In genomic region chr4:121196205-121196604, GRCm38 (mm10) we compare ENCODE assay signal across 16 mouse cellular contexts. TPM values are rescaled to one million over a fixed set of nuclear protein-coding genes. Genes with fewer than 3 reads are reported as not detected.
A peak's percentile ranks its signal among the peaks of the same experiment; 100 is the strongest.
DNase-seq lines count a peak whose midpoint lies in the region; ATAC-seq and TF ChIP-seq lines count a peak whose summit lies in the region.
"Had no signal": no experiment of that assay in that cellular context is flagged by ENCODE, and none has a peak within 500 bp of the region (broad histone marks: within the 10 kb centered on the region; RNA-seq: fewer than 3 reads in every experiment).

No protein-coding gene starts in this region.

- H3K9me3 ChIP-seq in heart, embryonic 16.5 days (replicated peaks; ENCODE audit: control insufficient read depth, low read length) = no peaks in the 10 kb centered on the region
- H3K9me3 ChIP-seq in heart, embryonic 10.5 days = no peaks in the 10 kb centered on the region
- no peaks in the 10 kb centered on the region for H3K9me3 ChIP-seq in ES-E14 (ENCODE audit: control insufficient read depth, insufficient read depth, low read depth, low read length)
- no peaks in the 10 kb centered on the region for H3K9me3 ChIP-seq in stomach, postnatal 0 days (ENCODE audit: control insufficient read depth, low read length)
- H3K9me3 ChIP-seq: intestine, embryonic 15.5 days; megakaryocyte, embryonic 14.5 days; stomach, embryonic 15.5 days had no signal

- peaks cover 3% of the 10 kb centered on the region for H3K4me1 ChIP-seq in heart, embryonic 16.5 days (ENCODE audit: control insufficient read depth, insufficient read depth, low read length)
- no peaks in the 10 kb centered on the region for H3K4me1 ChIP-seq in heart, embryonic 10.5 days
- H3K4me1 ChIP-seq in ES-E14 (ENCODE audit: control insufficient read depth in 2 of 2, insufficient read depth in 2 of 2, low read length in 2 of 2, poor library complexity in 1 of 2) = peaks cover 0 to 5% of the 10 kb centered on the region in 2 experiments; a peak in 2 of 4 replicates
- H3K4me1 ChIP-seq in stomach, postnatal 0 days (replicated peaks; ENCODE audit: control insufficient read depth, insufficient read depth) = no peaks in the 10 kb centered on the region
- H3K4me1 ChIP-seq: intestine, embryonic 15.5 days; stomach, embryonic 15.5 days had no signal

- H3K4me2 ChIP-seq in heart, embryonic 16.5 days (ENCODE audit: low read depth, low read length) = no peak overlapping the region
- no peak overlapping the region for H3K4me2 ChIP-seq in stomach, postnatal 0 days (replicated peaks; ENCODE audit: low read depth)
- H3K4me2 ChIP-seq: intestine, embryonic 15.5 days; stomach, embryonic 15.5 days had no signal

- DNase-seq in heart, embryonic 10.5 days (ENCODE audit: low spot score) = no peak
- no peak for DNase-seq in ES-E14 (ENCODE audit: low read depth, low spot score)
- DNase-seq in thymus, adult 18-20 months = peak; percentile 51 to 77
- no peak for DNase-seq in cerebellum, adult 9-10 months
- no peak for DNase-seq in ovary, postnatal 10 days (ENCODE audit: low spot score)
- DNase-seq in stomach, postnatal 0 days (ENCODE audit: low spot score) = no peak
- DNase-seq: cerebellum, adult 2 months; gastrocnemius, postnatal 25 days; heart, postnatal 10 days; kidney, postnatal 4 days had no signal

- peak; percentile 53; the same call in 1 of the 2 replicates for ATAC-seq in heart, embryonic 16.5 days (replicated peaks; ENCODE audit: extremely low read depth, insufficient read depth, low FRiP score)
- peak; percentile 97 for ATAC-seq in inflammation-experienced regulatory T-cells, adult 6 months
- no peak for ATAC-seq in stomach, postnatal 0 days (ENCODE audit: low FRiP score, low TSS enrichment)
- ATAC-seq: forebrain, embryonic 14.5 days; intestine, embryonic 15.5 days had no signal

- no peak overlapping the region for H3K4me3 ChIP-seq in heart, embryonic 16.5 days (ENCODE audit: low read length)
- H3K4me3 ChIP-seq in heart, embryonic 10.5 days = no peak overlapping the region
- H3K4me3 ChIP-seq in ES-E14 (ENCODE audit: insufficient read depth in 1 of 2, low read depth in 1 of 2, low read length in 2 of 2, poor library complexity in 1 of 2, severe bottlenecking in 1 of 2) = no peak overlapping the region
- no peak overlapping the region for H3K4me3 ChIP-seq in stomach, postnatal 0 days (ENCODE audit: low read depth, low read length)
- H3K4me3 ChIP-seq: intestine, embryonic 15.5 days; megakaryocyte, embryonic 14.5 days; stomach, embryonic 15.5 days had no signal

- TF ChIP-seq CTCF in stomach, postnatal 0 days (IDR thresholded peaks at IDR 0.05; ENCODE audit: low read depth) = no peak

- H3K36me3 ChIP-seq in heart, embryonic 16.5 days (ENCODE audit: control insufficient read depth, insufficient read depth) = no peaks in the 10 kb centered on the region
- 0 out of 2 replicates have a peak, but pooled peaks cover 3% of the 10 kb centered on the region for H3K36me3 ChIP-seq in heart, embryonic 10.5 days
- no peaks in the 10 kb centered on the region for H3K36me3 ChIP-seq in ES-E14 (ENCODE audit: control insufficient read depth, insufficient read depth, low read length, poor library complexity, severe bottlenecking)
- no peaks in the 10 kb centered on the region for H3K36me3 ChIP-seq in stomach, postnatal 0 days (ENCODE audit: control insufficient read depth, insufficient read depth, low read length)
- H3K36me3 ChIP-seq: intestine, embryonic 15.5 days; stomach, embryonic 15.5 days had no signal

- H3K9ac ChIP-seq in heart, embryonic 16.5 days (ENCODE audit: low read length) = no peak overlapping the region
- no peak overlapping the region for H3K9ac ChIP-seq in ES-E14 (ENCODE audit: insufficient read depth, low read depth, low read length, poor library complexity, severe bottlenecking)
- no peak overlapping the region for H3K9ac ChIP-seq in stomach, postnatal 0 days (ENCODE audit: low read length)
- H3K9ac ChIP-seq: intestine, embryonic 15.5 days; stomach, embryonic 15.5 days had no signal

- no peaks in the 10 kb centered on the region for H3K27me3 ChIP-seq in heart, embryonic 16.5 days (ENCODE audit: control insufficient read depth, insufficient read depth, low read length)
- no peaks in the 10 kb centered on the region for H3K27me3 ChIP-seq in heart, embryonic 10.5 days (ENCODE audit: insufficient read depth, poor library complexity, severe bottlenecking)
- no peaks in the 10 kb centered on the region for H3K27me3 ChIP-seq in stomach, postnatal 0 days (ENCODE audit: control insufficient read depth, insufficient read depth, low read length)
- H3K27me3 ChIP-seq: intestine, embryonic 15.5 days; megakaryocyte, embryonic 14.5 days; stomach, embryonic 15.5 days had no signal

- no peak for TF ChIP-seq EP300 in stomach, postnatal 0 days (optimal IDR thresholded peaks at IDR 0.05)

- no peak overlapping the region for H3K27ac ChIP-seq in heart, embryonic 16.5 days (ENCODE audit: low read length)
- H3K27ac ChIP-seq in heart, embryonic 10.5 days = no peak overlapping the region
- no peak overlapping the region for H3K27ac ChIP-seq in ES-E14 (ENCODE audit: insufficient read depth, low read depth, low read length, poor library complexity, severe bottlenecking)
- H3K27ac ChIP-seq in stomach, postnatal 0 days (replicated peaks) = no peak overlapping the region
- H3K27ac ChIP-seq: intestine, embryonic 15.5 days; stomach, embryonic 15.5 days had no signal

- 82% methylated on average over 2 of the region's 2 CpGs for WGBS in heart, embryonic 16.5 days
- 87% methylated on average over 2 of the region's 2 CpGs for WGBS in heart, embryonic 10.5 days
- WGBS in stomach, postnatal 0 days = 82% methylated on average over 2 of the region's 2 CpGs

- in situ Hi-C loops in ES-E14 (cut with MboI; ENCODE audit: low sequenced_read_pairs in 2 of 2, unreplicated experiment in 2 of 2) = no loop called here

TF ChIP-seq in ES-E14, 5 proteins besides CTCF, POLR2A, EP300 and RAD21:
- TF ChIP-seq HCFC1 (IDR thresholded peaks at IDR 0.05; ENCODE audit: borderline replicate concordance, insufficient read depth, low read length) = no peak
- TF ChIP-seq ZNF384 (IDR thresholded peaks at IDR 0.05; ENCODE audit: low read depth, low read length) = peak; percentile 31; the same call in 1 of the 2 replicates
TF ChIP-seq in ES-E14: peak in this region for 1.

RNA-seq across cellular contexts. Expression of gene Rlf, which starts 18.7 kb away (rescaled TPM):
- polyA plus RNA-seq in heart, embryonic 16.5 days (2015; fragmentation: Nextera tagmentation; extraction: Ambion mirVana) = 17.4 and 19.0 TPM in 2 replicates
- polyA plus RNA-seq in heart, embryonic 10.5 days (2016; fragmentation: Nextera tagmentation; extraction: Ambion mirVana) = 22.2 and 23.8 TPM in 2 replicates
- 37.4 and 45.8 TPM in 2 replicates for total RNA-seq in ES-E14 (2012; rRNA removed)
- polyA plus RNA-seq in inflammation-experienced regulatory T-cells, adult 6 months (2017; shearing (Covaris generic)) = 10 to 100 TPM; 14.1 to 21.5 (median 19.0) TPM
- polyA plus RNA-seq in stomach, postnatal 0 days (2015; fragmentation: Nextera tagmentation; extraction: Ambion mirVana) = 6.9 and 7.7 TPM in 2 replicates

Comparison
In these comparisons a context has a peak if more than half of its experiments do, and no peak if none do; other contexts are left out.
1. DNase-seq: peak in thymus, adult 18-20 months (2 of 2); none in heart, embryonic 10.5 days (single experiment), ES-E14 (single experiment), cerebellum, adult 9-10 months (single experiment), ovary, postnatal 10 days (single experiment) and stomach, postnatal 0 days (single experiment).